Mouse (Mus musculus): ENCODE results near the gene Phf21a. TPM values are rescaled to one million over a fixed set of nuclear protein-coding genes. Genes with fewer than 3 reads are reported as not detected.

Gene Phf21a
- polyA plus RNA-seq, 1 experiment from 2014 or later, result 40.4 TPM

- no peak overlapping the region for H3K4me2 ChIP-seq (replicated peaks)
- no peaks in the 10 kb centered on the region for H3K27me3 ChIP-seq
- H3K27ac ChIP-seq, result no peak overlapping the region
- 58% methylated on average over 7 of the region's 7 CpGs for whole genome bisulfite sequencing
- no peak overlapping the region for H3K9ac ChIP-seq
- H3K36me3 ChIP-seq, result 0 out of 2 replicates have a peak, but pooled peaks cover 5% of the 10 kb centered on the region
- H3K4me1 ChIP-seq, result peaks cover 4% of the 10 kb centered on the region; the same call in 1 of the 2 replicates
- H3K4me3 ChIP-seq, result no peak overlapping the region
- no peak for ATAC-seq (ENCODE audit: low FRiP score)
- H3K9me3 ChIP-seq (replicated peaks), result no peaks in the 10 kb centered on the region
Measured at GRCm38 (mm10) chr2:92256141-92256540, 163.2 kb downstream of the Phf21a start.

GRCm38 (mm10) chr2:92257372-92257956, 164.5 kb downstream of the Phf21a start:
- no peak overlapping the region for H3K4me3 ChIP-seq
- 0 out of 2 replicates have a peak, but pooled peaks cover 5% of the 10 kb centered on the region for H3K36me3 ChIP-seq
- no peak overlapping the region for H3K27ac ChIP-seq
- H3K4me1 ChIP-seq, result peaks cover 4% of the 10 kb centered on the region; the same call in 1 of the 2 replicates
- no peaks in the 10 kb centered on the region for H3K9me3 ChIP-seq (replicated peaks)
- no peak overlapping the region for H3K9ac ChIP-seq
- H3K4me2 ChIP-seq (replicated peaks), result no peak overlapping the region
- 54% methylated on average over 4 of the region's 4 CpGs for WGBS
- no peak for ATAC-seq (ENCODE audit: low FRiP score)
- no peaks in the 10 kb centered on the region for H3K27me3 ChIP-seq

- no peak overlapping the region for H3K4me2 ChIP-seq (replicated peaks)
- H3K27ac ChIP-seq, result no peak overlapping the region
- no peak overlapping the region for H3K4me3 ChIP-seq
- H3K36me3 ChIP-seq, result 0 out of 2 replicates have a peak, but pooled peaks cover 5% of the 10 kb centered on the region
- ATAC-seq (ENCODE audit: low FRiP score), result no peak
- no peaks in the 10 kb centered on the region for H3K9me3 ChIP-seq (replicated peaks)
- no peak overlapping the region for H3K9ac ChIP-seq
- H3K4me1 ChIP-seq, result peaks cover 4% of the 10 kb centered on the region; the same call in 1 of the 2 replicates
- H3K27me3 ChIP-seq, result no peaks in the 10 kb centered on the region
- WGBS, result 86% methylated on average over 2 of the region's 2 CpGs
Measured at GRCm38 (mm10) chr2:92259924-92260323, 167.0 kb downstream of the Phf21a start.

- Histone ChIP-seq H3K9me3 (replicated peaks) (no peaks in the 10 kb centered on the region), H3K9ac (no peak overlapping the region), H3K27ac (no peak overlapping the region), H3K4me2 (replicated peaks) (no peak overlapping the region), H3K4me1 (no peaks in the 10 kb centered on the region), H3K36me3 (peaks cover 3% of the 10 kb centered on the region; the same call in 1 of the 2 replicates), H3K4me3 (no peak overlapping the region), H3K27me3 (no peaks in the 10 kb centered on the region)
- 81% methylated on average over 9 of the region's 9 CpGs for WGBS
- ATAC-seq (ENCODE audit: low FRiP score), result no peak
Measured at GRCm38 (mm10) chr2:92266100-92266617, 173.2 kb downstream of the Phf21a start.

- 91% methylated on average over 5 of the region's 5 CpGs for WGBS
- H3K4me3 ChIP-seq, result no peak overlapping the region
- H3K4me2 ChIP-seq (replicated peaks), result no peak overlapping the region
- no peak overlapping the region for H3K9ac ChIP-seq
- no peaks in the 10 kb centered on the region for H3K4me1 ChIP-seq
- H3K27ac ChIP-seq, result no peak overlapping the region
- H3K36me3 ChIP-seq, result peaks cover 3% of the 10 kb centered on the region; the same call in 1 of the 2 replicates
- no peaks in the 10 kb centered on the region for H3K9me3 ChIP-seq (replicated peaks)
- H3K27me3 ChIP-seq, result no peaks in the 10 kb centered on the region
- ATAC-seq (ENCODE audit: low FRiP score), result no peak
Measured at GRCm38 (mm10) chr2:92269227-92269626, 176.3 kb downstream of the Phf21a start.

- no peaks in the 10 kb centered on the region for H3K27me3 ChIP-seq
- WGBS, result 65% methylated on average over 2 of the region's 2 CpGs
- no peak overlapping the region for H3K27ac ChIP-seq
- peaks cover 3% of the 10 kb centered on the region; the same call in 1 of the 2 replicates for H3K36me3 ChIP-seq
- no peaks in the 10 kb centered on the region for H3K4me1 ChIP-seq
- H3K9me3 ChIP-seq (replicated peaks), result no peaks in the 10 kb centered on the region
- no peak overlapping the region for H3K4me2 ChIP-seq (replicated peaks)
- H3K9ac ChIP-seq, result no peak overlapping the region
- no peak for ATAC-seq (ENCODE audit: low FRiP score)
- no peak overlapping the region for H3K4me3 ChIP-seq
Measured at GRCm38 (mm10) chr2:92272510-92272909, 179.6 kb downstream of the Phf21a start.

- H3K4me1 ChIP-seq, result no peaks in the 10 kb centered on the region
- no peak for ATAC-seq (ENCODE audit: low FRiP score)
- H3K9me3 ChIP-seq (replicated peaks), result no peaks in the 10 kb centered on the region
- no peak overlapping the region for H3K4me2 ChIP-seq (replicated peaks)
- H3K27ac ChIP-seq, result no peak overlapping the region
- H3K27me3 ChIP-seq, result no peaks in the 10 kb centered on the region
- H3K36me3 ChIP-seq, result peaks cover 3% of the 10 kb centered on the region; the same call in 1 of the 2 replicates
- H3K4me3 ChIP-seq, result no peak overlapping the region
- H3K9ac ChIP-seq, result no peak overlapping the region
- WGBS, result 85% methylated on average over 6 of the region's 6 CpGs
Measured at GRCm38 (mm10) chr2:92273101-92273801, 180.3 kb downstream of the Phf21a start.

GRCm38 (mm10) chr2:92273802-92274183, 180.9 kb downstream of the Phf21a start:
- Histone ChIP-seq H3K9me3 (replicated peaks) (no peaks in the 10 kb centered on the region), H3K27me3 (no peaks in the 10 kb centered on the region), H3K27ac (no peak overlapping the region), H3K4me3 (no peak overlapping the region), H3K36me3 (peaks cover 3% of the 10 kb centered on the region; the same call in 1 of the 2 replicates), H3K4me2 (replicated peaks) (no peak overlapping the region), H3K4me1 (no peaks in the 10 kb centered on the region), H3K9ac (no peak overlapping the region)
- WGBS, result 95% methylated on average over 4 of the region's 4 CpGs
- ATAC-seq (ENCODE audit: low FRiP score), result no peak

- no peak for ATAC-seq (ENCODE audit: low FRiP score)
- WGBS, result 82% methylated on average over 3 of the region's 3 CpGs
- no peaks in the 10 kb centered on the region for H3K9me3 ChIP-seq (replicated peaks)
- H3K4me2 ChIP-seq (replicated peaks), result no peak overlapping the region
- H3K4me3 ChIP-seq, result no peak overlapping the region
- H3K4me1 ChIP-seq, result 0 out of 2 replicates have a peak, but pooled peaks cover 3% of the 10 kb centered on the region
- H3K27ac ChIP-seq, result no peak overlapping the region
- no peak overlapping the region for H3K9ac ChIP-seq
- no peaks in the 10 kb centered on the region for H3K27me3 ChIP-seq
- no peaks in the 10 kb centered on the region for H3K36me3 ChIP-seq
Measured at GRCm38 (mm10) chr2:92277787-92278186, 184.9 kb downstream of the Phf21a start.

- no peak overlapping the region for H3K9ac ChIP-seq
- no peaks in the 10 kb centered on the region for H3K36me3 ChIP-seq
- no peaks in the 10 kb centered on the region for H3K27me3 ChIP-seq
- H3K4me3 ChIP-seq, result no peak overlapping the region
- WGBS, result 82% methylated on average over 7 of the region's 7 CpGs
- H3K9me3 ChIP-seq (replicated peaks), result no peaks in the 10 kb centered on the region
- no peak for ATAC-seq (ENCODE audit: low FRiP score)
- H3K27ac ChIP-seq, result peak overlapping the region; percentile 6; the same call in 1 of the 2 replicates
- 0 out of 2 replicates have a peak, but pooled peaks cover 3% of the 10 kb centered on the region for H3K4me1 ChIP-seq
- no peak overlapping the region for H3K4me2 ChIP-seq (replicated peaks)
Measured at GRCm38 (mm10) chr2:92278663-92279062, 185.7 kb downstream of the Phf21a start.

- no peak overlapping the region for H3K9ac ChIP-seq
- 0 out of 2 replicates have a peak, but pooled peaks cover 3% of the 10 kb centered on the region for H3K4me1 ChIP-seq
- H3K27ac ChIP-seq, result no peak overlapping the region
- no peak for ATAC-seq (ENCODE audit: low FRiP score)
- no peak overlapping the region for H3K4me2 ChIP-seq (replicated peaks)
- no peak overlapping the region for H3K4me3 ChIP-seq
- 80% methylated on average over 6 of the region's 6 CpGs for WGBS
- no peaks in the 10 kb centered on the region for H3K36me3 ChIP-seq
- H3K9me3 ChIP-seq (replicated peaks), result no peaks in the 10 kb centered on the region
- no peaks in the 10 kb centered on the region for H3K27me3 ChIP-seq
Measured at GRCm38 (mm10) chr2:92279398-92279797, 186.5 kb downstream of the Phf21a start.

GRCm38 (mm10) chr2:92285597-92285996, 192.7 kb downstream of the Phf21a start:
- 60% methylated on average over 5 of the region's 5 CpGs for WGBS
- Histone ChIP-seq H3K27me3 (no peaks in the 10 kb centered on the region), H3K27ac (no peak overlapping the region), H3K36me3 (no peaks in the 10 kb centered on the region), H3K9me3 (replicated peaks) (no peaks in the 10 kb centered on the region), H3K4me3 (no peak overlapping the region), H3K4me1 (peaks cover 4% of the 10 kb centered on the region; the same call in 1 of the 2 replicates), H3K4me2 (replicated peaks) (no peak overlapping the region), H3K9ac (no peak overlapping the region)
- no peak for ATAC-seq (ENCODE audit: low FRiP score)

Data from hindbrain, embryonic 12.5 days (tissue).